Mouse (Mus musculus) layer of hippocampus, postnatal 25 days (tissue): Measurements from ENCODE around the gene Arl6ip4. TPM values are rescaled to one million over a fixed set of nuclear protein-coding genes. Genes with fewer than 3 reads are reported as not detected.
A peak's percentile ranks its signal among the peaks of the same experiment; 100 is the strongest.

Source experiments
- DNase-seq, 2 experiments: peaks; one replicate each; pipeline ENCODE4 v3.0.0; 2022; ENCODE audit warnings: mixed read lengths in 2 of 2, low spot score in 1 of 2; ENCODE audit errors: extremely low spot score in 1 of 2
- total RNA-seq, 2 experiments: library from RNA; stranded (reverse); gene quantifications; 2 replicates each; pipeline ENCODE4 v1.2.3; 2021

Gene Arl6ip4
- total RNA-seq, result 10 to 100 TPM; 44.9 to 45.8 TPM

- peak; percentile 80 to 86 for DNase-seq
Observed at GRCm38 (mm10) chr5:124115990-124116845, at the start of gene Arl6ip4. Arl6ip4 (plus strand) TSS chr5:124116089.

GRCm38 (mm10) chr5:124069657-124070056 lies 46.2 kb upstream of the Arl6ip4 start:
- DNase-seq, result no peak

GRCm38 (mm10) chr5:124073682-124074081 lies 42.2 kb upstream of the Arl6ip4 start:
- DNase-seq, result no peak

GRCm38 (mm10) chr5:124074845-124075307 lies 41.0 kb upstream of the Arl6ip4 start:
- DNase-seq, result no peak

- no peak for DNase-seq
Observed at GRCm38 (mm10) chr5:124075716-124076115, 40.2 kb upstream of the Arl6ip4 start.

GRCm38 (mm10) chr5:124076559-124076958 lies 39.3 kb upstream of the Arl6ip4 start:
- no peak for DNase-seq

- no peak for DNase-seq
Observed at GRCm38 (mm10) chr5:124077241-124077640, 38.6 kb upstream of the Arl6ip4 start.

GRCm38 (mm10) chr5:124077856-124078460 lies 37.9 kb upstream of the Arl6ip4 start:
- no peak for DNase-seq

GRCm38 (mm10) chr5:124078794-124079416 lies 37.0 kb upstream of the Arl6ip4 start:
- DNase-seq, result peak; percentile 37 to 47

GRCm38 (mm10) chr5:124079880-124080279 lies 36.0 kb upstream of the Arl6ip4 start:
- no peak for DNase-seq

GRCm38 (mm10) chr5:124082447-124082846 lies 33.4 kb upstream of the Arl6ip4 start:
- no peak for DNase-seq

- DNase-seq, result no peak
Observed at GRCm38 (mm10) chr5:124082941-124083688, 32.8 kb upstream of the Arl6ip4 start.

- no peak for DNase-seq
Observed at GRCm38 (mm10) chr5:124083850-124084587, 31.9 kb upstream of the Arl6ip4 start.

GRCm38 (mm10) chr5:124084588-124085173 lies 31.2 kb upstream of the Arl6ip4 start:
- DNase-seq, result peak; percentile 77 to 95

GRCm38 (mm10) chr5:124085513-124085912 lies 30.4 kb upstream of the Arl6ip4 start:
- DNase-seq, result no peak

- DNase-seq, result no peak
Observed at GRCm38 (mm10) chr5:124086876-124087275, 29.0 kb upstream of the Arl6ip4 start.

GRCm38 (mm10) chr5:124089868-124090267 lies 26.0 kb upstream of the Arl6ip4 start:
- DNase-seq, result no peak

GRCm38 (mm10) chr5:124091951-124092406 lies 23.9 kb upstream of the Arl6ip4 start:
- DNase-seq, result no peak

- DNase-seq, result peak; percentile 56 to 63
Observed at GRCm38 (mm10) chr5:124093120-124093794, 22.6 kb upstream of the Arl6ip4 start.
